Mouse (Mus musculus) limb, embryonic 14.5 days (tissue): ENCODE measurements around the gene Lrp5. TPM values are rescaled to one million over a fixed set of nuclear protein-coding genes. Genes with fewer than 3 reads are reported as not detected.

ENCODE experiments used
- ATAC-seq: fragments of 200-750 bp; cut with Nextera tagmentation; 2 replicates; pipeline ENCODE4 v1.8.0; 2017; ENCODE audit warnings: low read depth, moderate number of reproducible peaks, moderate TSS enrichment; ENCODE audit not compliant: low FRiP score
- DNase-seq: peaks from one replicate; pipeline ENCODE4 v3.0.0-alpha.2; 2015; ENCODE audit warnings: low spot score
- H3K27ac ChIP-seq: fragments of 300-500 bp; sonication (generic); replicated peaks from 2 replicates; pipeline ENCODE4 v1.5.1; 2014; ENCODE audit warnings: low read depth, mild to moderate bottlenecking, low read length, moderate library complexity, mixed read lengths
- H3K27me3 ChIP-seq: fragments of 300-500 bp; sonication (generic); 2 replicates; pipeline ENCODE4 v1.6.1; 2014; ENCODE audit warnings: low read length, mixed read lengths; ENCODE audit not compliant: control insufficient read depth, insufficient read depth
- H3K36me3 ChIP-seq: fragments of 300-500 bp; sonication (generic); 2 replicates; pipeline ENCODE4 v1.6.1; 2014; ENCODE audit warnings: mild to moderate bottlenecking, low read length, moderate library complexity, mixed read lengths; ENCODE audit not compliant: control insufficient read depth, insufficient read depth
- H3K4me1 ChIP-seq: fragments of 300-500 bp; sonication (generic); 2 replicates; pipeline ENCODE4 v1.6.1; 2014; ENCODE audit warnings: antibody characterized with exemption, low read length, mixed read lengths; ENCODE audit not compliant: control insufficient read depth, insufficient read depth
- H3K4me2 ChIP-seq: fragments of 300-500 bp; sonication (generic); replicated peaks from 2 replicates; pipeline ENCODE4 v1.6.1; 2014; ENCODE audit warnings: low read depth, mild to moderate bottlenecking, low read length, moderate library complexity; ENCODE audit not compliant: severe bottlenecking
- H3K4me3 ChIP-seq: fragments of 300-500 bp; sonication (generic); replicated peaks from 2 replicates; pipeline ENCODE4 v1.5.1; 2014; ENCODE audit warnings: low read length
- H3K9ac ChIP-seq: fragments of 300-500 bp; sonication (generic); 2 replicates; pipeline ENCODE4 v1.6.1; 2014; ENCODE audit warnings: mild to moderate bottlenecking, low read depth, low read length, moderate library complexity; ENCODE audit not compliant: severe bottlenecking
- H3K9me3 ChIP-seq: fragments of 300-500 bp; sonication (generic); 2 replicates; pipeline ENCODE4 v1.6.1; 2016; ENCODE audit warnings: low read length; ENCODE audit not compliant: control insufficient read depth
- POLR2A ChIP-seq: fragments of 200-500 bp; IDR thresholded peaks from 2 replicates; pipeline ENCODE4 v1.8.0; 2012; ENCODE audit warnings: inconsistent platforms, mild to moderate bottlenecking, moderate library complexity, borderline replicate concordance; ENCODE audit not compliant: insufficient read depth, insufficient read length; ENCODE audit errors: extremely low read depth
- WGBS: fragments of 180-500 bp; shearing (Covaris S2); extraction: QIAGEN DNeasy Blood & Tissue Kit; methylation state at CpG from one replicate; pipeline ENCODE4 v1.1.7; 2014; 5-methylcytosine and 5-hydroxymethylcytosine counted together
- polyA plus RNA-seq, 2 experiments: library from polyadenylated mRNA; depleted of rRNA in 1 of 2; stranded (reverse) in 1 of 2; unstranded in 1 of 2; fragments of >200 nt; fragmentation: Nextera tagmentation in 1 of 2; extraction: Ambion mirVana in 1 of 2; gene quantifications; 2 replicates each; pipeline versions ENCODE4 v1.2.1 to v1.2.3; 2012 to 2014

The Lrp5 gene
- polyA plus RNA-seq, 2 experiments: 9.5 to 36.3 TPM

GRCm38 (mm10) chr19:3562298-3562697 lies 124.1 kb downstream of the Lrp5 start:
- Histone ChIP-seq H3K4me2 (no peak overlapping the region), H3K9ac (no peak overlapping the region), H3K4me1 (no peaks in the 10 kb centered on the region), H3K27ac (no peak overlapping the region), H3K4me3 (no peak overlapping the region), H3K36me3 (peaks cover 3% of the 10 kb centered on the region; the same call in 1 of the 2 replicates), H3K27me3 (no peaks in the 10 kb centered on the region), H3K9me3 (no peaks in the 10 kb centered on the region)
- 95% methylated on average over 2 of the region's 2 CpGs for WGBS
- no peak for ATAC-seq
- no peak for DNase-seq
- no peak for TF ChIP-seq POLR2A

- ATAC-seq (no peak), DNase-seq (no peak)
- no peak overlapping the region for H3K4me3 ChIP-seq
- no peak overlapping the region for H3K27ac ChIP-seq
- no peaks in the 10 kb centered on the region for H3K9me3 ChIP-seq
- H3K27me3 ChIP-seq: no peaks in the 10 kb centered on the region
- H3K36me3 ChIP-seq: 0 out of 2 replicates have a peak, but pooled peaks cover 3% of the 10 kb centered on the region
- no peaks in the 10 kb centered on the region for H3K4me1 ChIP-seq
- no peak for TF ChIP-seq POLR2A
- WGBS: 94% methylated on average over 2 of the region's 2 CpGs
- H3K4me2 ChIP-seq: no peak overlapping the region
- no peak overlapping the region for H3K9ac ChIP-seq
These were observed 130.1 kb downstream of the Lrp5 start for GRCm38 (mm10) chr19:3556169-3556827.

- Histone ChIP-seq H3K9me3 (no peaks in the 10 kb centered on the region), H3K27me3 (no peaks in the 10 kb centered on the region), H3K36me3 (0 out of 2 replicates have a peak, but pooled peaks cover under 1% of the 10 kb centered on the region), H3K4me1 (no peaks in the 10 kb centered on the region), H3K4me3 (no peak overlapping the region), H3K9ac (no peak overlapping the region), H3K4me2 (no peak overlapping the region), H3K27ac (no peak overlapping the region)
- no peak for ATAC-seq
- DNase-seq: no peak
- 96% methylated on average over 8 of the region's 8 CpGs for WGBS
- TF ChIP-seq POLR2A: no peak
These were observed 131.6 kb downstream of the Lrp5 start for GRCm38 (mm10) chr19:3554785-3555184.

GRCm38 (mm10) chr19:3551573-3552159 lies 134.7 kb downstream of the Lrp5 start:
- H3K27ac ChIP-seq: no peak overlapping the region
- no peak overlapping the region for H3K4me2 ChIP-seq
- DNase-seq: no peak
- no peak for ATAC-seq
- H3K27me3 ChIP-seq: no peaks in the 10 kb centered on the region
- H3K4me1 ChIP-seq: no peaks in the 10 kb centered on the region
- 0 out of 2 replicates have a peak, but pooled peaks cover 7% of the 10 kb centered on the region for H3K36me3 ChIP-seq
- no peak overlapping the region for H3K9ac ChIP-seq
- TF ChIP-seq POLR2A: no peak
- no peaks in the 10 kb centered on the region for H3K9me3 ChIP-seq
- no peak overlapping the region for H3K4me3 ChIP-seq
- 62% methylated on average over 4 of the region's 4 CpGs for WGBS

- ATAC-seq (no peak), DNase-seq (no peak)
- no peak overlapping the region for H3K9ac ChIP-seq
- H3K36me3 ChIP-seq: 0 out of 2 replicates have a peak, but pooled peaks cover 7% of the 10 kb centered on the region
- no peak overlapping the region for H3K4me2 ChIP-seq
- no peak overlapping the region for H3K27ac ChIP-seq
- TF ChIP-seq POLR2A: no peak
- H3K4me1 ChIP-seq: no peaks in the 10 kb centered on the region
- WGBS: 87% methylated on average over 1 of the region's 1 CpGs
- H3K27me3 ChIP-seq: no peaks in the 10 kb centered on the region
- H3K9me3 ChIP-seq: no peaks in the 10 kb centered on the region
- H3K4me3 ChIP-seq: no peak overlapping the region
These were observed 136.3 kb downstream of the Lrp5 start for GRCm38 (mm10) chr19:3550101-3550500.
